Mouse (Mus musculus) hindbrain, embryonic 10.5 days (tissue): Measurements from ENCODE around the gene Adcy10. TPM values are rescaled to one million over a fixed set of nuclear protein-coding genes. Genes with fewer than 3 reads are reported as not detected.
A peak's percentile ranks its signal among the peaks of the same experiment; 100 is the strongest.

ENCODE experiments used
- DNase-seq: peaks from one replicate; pipeline ENCODE4 v3.0.0-alpha.2; 2017; ENCODE audit warnings: low spot score
- H3K27ac ChIP-seq: fragments of 300-500 bp; sonication (generic); 2 replicates; pipeline ENCODE4 v1.5.1; 2016; ENCODE audit warnings: mild to moderate bottlenecking, moderate library complexity
- H3K27me3 ChIP-seq: fragments of 300-500 bp; sonication (generic); 2 replicates; pipeline ENCODE4 v1.6.1; 2016; ENCODE audit warnings: mild to moderate bottlenecking; ENCODE audit not compliant: poor library complexity, insufficient read depth, severe bottlenecking
- H3K36me3 ChIP-seq: fragments of 300-500 bp; sonication (generic); 2 replicates; pipeline ENCODE4 v1.6.1; 2016; ENCODE audit warnings: mild to moderate bottlenecking, moderate library complexity
- H3K4me1 ChIP-seq: fragments of 300-500 bp; sonication (generic); replicated peaks from 2 replicates; pipeline ENCODE4 v1.6.1; 2016; ENCODE audit warnings: mild to moderate bottlenecking
- H3K4me3 ChIP-seq: fragments of 300-500 bp; sonication (generic); 2 replicates; pipeline ENCODE4 v1.5.1; 2016; ENCODE audit warnings: mild to moderate bottlenecking, moderate library complexity
- H3K9me3 ChIP-seq: fragments of 300-500 bp; sonication (generic); 2 replicates; pipeline ENCODE4 v1.6.1; 2016; ENCODE audit warnings: mild to moderate bottlenecking, moderate library complexity
- WGBS: fragments of 180-500 bp; shearing (Covaris S2); methylation state at CpG from one replicate; pipeline ENCODE4 v1.1.7; 2016; 5-methylcytosine and 5-hydroxymethylcytosine counted together
- polyA plus RNA-seq: library from polyadenylated mRNA; unstranded; fragments of >200 nt; fragmentation: Nextera tagmentation; extraction: Ambion mirVana; gene quantifications from 2 replicates; pipeline ENCODE4 v1.2.1, GENCODE M21; 2016

Gene Adcy10
- polyA plus RNA-seq = 0.07 TPM in 1 of 2 replicates, not detected in the other

DNA sequence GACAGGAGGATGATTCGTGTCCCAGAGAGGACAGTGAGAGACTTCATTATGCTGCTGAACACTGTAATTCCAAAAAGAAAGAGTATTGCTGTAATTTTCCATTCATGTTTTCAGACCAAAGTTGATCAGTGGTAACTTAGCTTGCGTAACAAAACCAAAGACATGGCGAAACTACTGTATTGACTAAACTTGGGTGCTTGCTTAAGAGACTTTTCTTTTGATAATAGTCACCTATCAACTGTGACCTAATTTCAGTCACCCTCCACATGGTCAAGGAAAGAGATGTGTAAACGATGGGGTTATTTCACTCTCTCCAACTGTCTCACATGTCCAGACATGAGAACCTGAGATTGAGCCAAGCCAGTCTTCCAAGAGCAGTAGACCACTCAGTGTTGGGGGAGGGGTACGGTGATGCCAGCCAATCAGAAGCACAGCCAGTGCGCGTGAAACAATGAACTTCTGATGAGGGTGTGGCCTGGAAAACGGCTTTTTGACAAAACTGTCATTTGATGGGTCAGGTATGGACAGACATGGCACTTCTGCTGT lies at the start of gene Adcy10:
Gene Adcy10, plus strand, starts transcription at position 496 of the 546 bp plus-strand sequence.
- no peak for DNase-seq
- Histone ChIP-seq H3K4me3 (no peak within 1 kb of the TSS), H3K27ac (no peak within 1 kb of the TSS), H3K27me3 (no peaks in the 10 kb centered on the region), H3K9me3 (no peaks in the 10 kb centered on the region), H3K4me1 (no peaks in the 10 kb centered on the region), H3K36me3 (no peaks in the 10 kb centered on the region)
- WGBS = 91% methylated on average over 8 of the region's 8 CpGs

DNA sequence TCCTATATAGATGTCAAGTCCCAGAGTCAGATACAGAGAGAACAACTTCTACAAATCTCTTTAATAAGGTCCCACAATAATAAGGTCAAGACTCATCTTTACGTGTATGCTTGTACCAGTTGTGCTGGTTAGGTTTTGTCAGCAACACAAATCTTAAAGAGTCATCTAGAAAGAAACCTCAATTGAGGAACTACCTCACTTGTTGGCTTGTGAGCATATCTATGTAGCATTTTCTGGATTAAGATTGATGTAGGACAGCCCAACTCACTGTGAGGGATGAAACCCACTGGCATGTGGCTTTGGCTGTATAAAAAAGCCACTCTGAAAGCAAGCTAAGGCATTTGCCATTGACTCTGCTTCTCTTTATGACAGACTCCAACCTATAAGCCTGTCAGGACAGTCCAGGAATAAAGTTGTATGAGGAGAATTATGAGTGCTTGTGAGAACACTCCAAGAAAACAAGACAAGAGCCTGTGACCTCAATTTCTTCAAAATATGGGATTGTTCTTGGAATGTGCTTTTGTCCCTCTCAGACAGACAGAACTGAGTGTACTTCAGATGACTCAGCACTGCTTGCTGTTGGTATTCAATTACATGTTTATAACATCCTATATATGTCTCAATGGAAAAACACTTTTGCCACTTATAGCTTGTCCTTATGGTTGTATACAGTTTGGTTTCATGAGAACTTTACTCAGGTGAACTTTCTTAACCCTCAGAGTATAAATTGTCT lies 46.5 kb upstream of the Adcy10 start:
- 88% methylated on average over 1 of the region's 1 CpGs for whole genome bisulfite sequencing

DNA sequence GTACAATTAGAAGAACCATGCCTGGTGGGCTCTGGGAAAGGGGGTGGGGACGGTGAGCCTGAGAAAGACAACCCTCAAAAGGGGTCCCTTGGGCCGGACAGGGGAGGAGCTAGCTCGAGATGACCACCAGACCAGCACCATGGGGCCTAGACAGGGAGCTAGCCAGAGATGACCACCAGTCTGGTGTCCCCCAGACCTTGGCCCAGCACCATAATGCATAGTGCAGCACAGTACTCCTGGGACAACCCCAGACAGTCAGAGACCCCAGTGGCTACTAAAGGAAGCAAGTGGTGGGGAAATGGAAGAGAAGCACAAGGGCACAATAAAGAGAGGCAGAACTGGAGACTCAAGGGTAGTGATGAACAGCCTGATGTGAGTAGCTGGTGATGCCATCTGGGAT lies 44.2 kb upstream of the Adcy10 start:
- Histone ChIP-seq H3K27ac (no peak overlapping the region), H3K9me3 (no peaks in the 10 kb centered on the region; the same call in 1 of the 2 replicates), H3K36me3 (no peaks in the 10 kb centered on the region), H3K4me1 (peaks cover 7% of the 10 kb centered on the region), H3K4me3 (no peak overlapping the region), H3K27me3 (no peaks in the 10 kb centered on the region)
- 71% methylated on average over 3 of the region's 3 CpGs for WGBS
- no peak for DNase-seq

More for the DNA sequence above, 46.5 kb upstream of the Adcy10 start:
- Histone ChIP-seq H3K36me3 (no peaks in the 10 kb centered on the region), H3K4me3 (no peak overlapping the region), H3K27ac (no peak overlapping the region), H3K27me3 (no peaks in the 10 kb centered on the region), H3K9me3 (no peaks in the 10 kb centered on the region; the same call in 1 of the 2 replicates), H3K4me1 (peaks cover 7% of the 10 kb centered on the region)
- no peak for DNase-seq

DNA sequence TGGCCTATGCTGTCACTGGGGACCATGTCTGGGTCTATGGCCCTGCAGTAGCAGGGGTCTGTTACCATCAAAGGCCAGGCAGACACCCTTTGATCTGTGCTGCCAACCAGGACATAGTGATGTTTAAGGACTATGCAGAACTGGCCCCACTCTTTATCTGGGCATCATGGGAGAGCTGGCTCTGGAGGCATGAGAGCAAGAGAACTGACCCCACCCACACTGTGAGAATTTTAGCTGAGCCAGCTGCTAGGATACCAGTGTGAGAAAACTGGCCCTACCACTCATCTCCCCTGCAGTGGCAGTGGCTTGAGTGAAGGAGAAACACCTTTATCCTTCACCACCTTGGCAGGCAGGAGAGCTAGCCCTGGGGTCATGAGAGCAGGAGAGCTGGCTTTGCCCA lies 43.8 kb upstream of the Adcy10 start:
- H3K27ac ChIP-seq = no peak overlapping the region

DNA sequence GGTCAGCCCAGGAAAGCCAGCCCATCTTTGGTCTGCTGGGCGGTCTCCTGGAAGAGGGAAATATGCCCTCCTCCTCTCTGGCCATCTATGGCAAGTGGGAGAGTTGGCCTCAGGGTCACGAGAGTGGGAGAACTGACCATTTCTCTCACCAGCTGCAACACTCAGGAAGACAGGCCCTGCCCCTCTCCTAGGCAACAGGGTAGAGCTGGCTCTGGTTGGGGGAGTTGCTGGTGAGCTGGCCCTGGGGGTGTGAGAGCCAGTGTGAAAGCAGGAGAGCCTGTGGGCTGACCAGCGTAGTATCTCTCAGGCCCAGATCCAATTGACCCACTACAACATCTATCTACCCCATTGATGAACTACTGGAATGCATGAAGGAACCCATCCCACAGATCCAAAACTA lies 43.3 kb upstream of the Adcy10 start:
- H3K4me1 ChIP-seq = peaks cover 7% of the 10 kb centered on the region
- H3K9me3 ChIP-seq = no peaks in the 10 kb centered on the region
- H3K4me3 ChIP-seq = no peak overlapping the region
- H3K36me3 ChIP-seq = no peaks in the 10 kb centered on the region
- no peaks in the 10 kb centered on the region for H3K27me3 ChIP-seq
- DNase-seq = no peak
- 76% methylated on average over 3 of the region's 3 CpGs for WGBS
- H3K27ac ChIP-seq = no peak overlapping the region

More for the DNA sequence above, 43.8 kb upstream of the Adcy10 start:
- Histone ChIP-seq H3K4me3 (no peak overlapping the region), H3K27me3 (no peaks in the 10 kb centered on the region), H3K4me1 (peaks cover 7% of the 10 kb centered on the region), H3K36me3 (no peaks in the 10 kb centered on the region), H3K9me3 (no peaks in the 10 kb centered on the region; the same call in 1 of the 2 replicates)
- DNase-seq = no peak

DNA sequence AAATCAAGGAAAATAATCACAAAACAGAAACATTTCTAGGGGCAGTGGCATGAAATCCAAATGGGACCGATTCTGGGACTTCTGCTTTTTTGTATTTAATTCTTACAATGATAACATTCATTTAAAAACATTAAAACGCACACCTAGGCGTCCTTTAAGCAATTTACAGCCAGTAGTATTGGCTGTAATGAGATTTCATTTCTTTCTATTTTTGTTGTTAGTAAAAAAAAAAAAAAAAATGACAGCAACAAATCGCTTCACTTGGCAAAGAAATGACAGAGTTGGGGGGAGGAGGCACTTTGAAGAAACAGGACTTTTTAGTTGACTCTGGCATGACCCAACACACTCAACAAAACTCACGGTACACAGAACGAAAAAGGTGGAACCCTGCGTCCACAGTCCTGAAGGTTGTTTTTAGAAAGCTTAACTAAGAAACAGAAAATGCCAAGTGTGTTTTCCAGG lies 25.9 kb upstream of the Adcy10 start:
- no peaks in the 10 kb centered on the region for H3K27me3 ChIP-seq
- 23% methylated on average over 7 of the region's 7 CpGs for WGBS
- peak overlapping the region; percentile 92 for H3K4me3 ChIP-seq
- H3K9me3 ChIP-seq = peaks cover 3% of the 10 kb centered on the region
- no peaks in the 10 kb centered on the region for H3K36me3 ChIP-seq
- H3K27ac ChIP-seq = peak overlapping the region; percentile 94
- peaks cover 15% of the 10 kb centered on the region for H3K4me1 ChIP-seq
- no peak for DNase-seq

DNA sequence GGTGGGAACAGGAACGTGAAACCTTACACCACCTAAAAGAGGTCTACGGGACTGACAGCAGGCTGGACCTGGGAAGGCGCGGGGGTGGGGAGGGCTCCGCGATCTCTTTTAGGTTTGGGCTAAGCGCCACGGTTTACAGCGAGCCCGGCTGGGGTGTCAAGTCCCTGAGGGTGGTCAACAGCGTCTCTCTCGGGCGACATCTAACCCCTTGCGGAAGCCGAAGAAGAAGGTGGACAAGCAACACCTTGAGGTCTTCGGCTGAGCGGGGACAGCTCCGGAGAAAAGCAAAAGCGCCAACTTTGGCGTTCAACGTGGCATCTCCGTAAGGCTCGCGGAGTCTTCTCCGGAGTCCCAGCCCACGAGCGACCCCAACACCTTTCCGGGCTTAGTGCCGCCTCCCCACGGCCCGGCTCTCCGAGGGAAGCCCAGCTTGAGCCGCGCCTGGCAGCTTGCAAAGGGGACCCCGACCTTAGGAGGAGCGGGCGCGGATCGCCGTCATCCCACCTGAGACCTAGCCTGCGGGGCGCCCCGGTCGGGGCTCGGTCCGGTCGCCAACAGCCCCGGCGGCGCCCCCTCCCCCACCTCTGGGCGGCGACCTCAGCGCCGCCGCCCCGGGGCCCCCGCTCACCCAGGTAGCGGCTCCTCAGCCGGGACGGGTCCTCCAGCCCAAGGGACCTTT lies 25.3 kb upstream of the Adcy10 start:
- H3K27me3 ChIP-seq = no peaks in the 10 kb centered on the region
- peak overlapping the region; percentile 94 for H3K27ac ChIP-seq
- H3K4me1 ChIP-seq = peaks cover 15% of the 10 kb centered on the region
- peak; percentile 50 for DNase-seq
- no peaks in the 10 kb centered on the region for H3K36me3 ChIP-seq
- under 1% methylated on average over 60 of the region's 60 CpGs for WGBS
- H3K9me3 ChIP-seq = no peaks in the 10 kb centered on the region
- peak overlapping the region; percentile 92 for H3K4me3 ChIP-seq

DNA sequence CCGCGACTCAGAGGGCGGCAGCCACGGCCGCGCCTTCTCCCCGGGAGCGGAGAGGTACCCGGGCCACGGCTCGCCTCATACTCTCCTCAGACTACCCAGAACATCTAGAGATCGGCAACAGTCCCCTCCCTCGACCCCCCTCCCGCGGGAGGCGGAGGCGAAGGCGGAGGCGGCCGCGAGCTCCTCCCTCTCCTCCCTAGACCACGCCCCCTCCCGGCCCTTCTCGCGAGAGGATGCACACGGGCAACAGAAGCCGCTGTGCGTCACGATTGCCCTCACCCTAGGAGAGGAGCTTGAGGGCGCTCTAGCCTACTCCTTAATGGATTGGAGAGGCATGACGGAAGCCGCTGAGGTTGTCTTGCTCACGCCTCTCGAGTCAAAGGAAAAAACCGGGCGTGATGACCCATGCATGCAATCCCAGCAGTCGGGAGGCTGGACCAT lies 24.6 kb upstream of the Adcy10 start, which contains the start of the genes Dcaf6 and Mpc2:
Gene Dcaf6, minus strand, starts transcription at position 116 of the 441 bp plus-strand sequence.
Gene Mpc2, plus strand, starts transcription at position 278 of the 441 bp plus-strand sequence.
- DNase-seq = peak; percentile 99
- H3K36me3 ChIP-seq = no peaks in the 10 kb centered on the region
- peaks cover 15% of the 10 kb centered on the region for H3K4me1 ChIP-seq
- under 1% methylated on average over 37 of the region's 37 CpGs for WGBS
- peak within 1 kb of the TSS; percentile 92 for H3K4me3 ChIP-seq
- H3K27ac ChIP-seq = peak within 1 kb of the TSS; percentile 94
- H3K27me3 ChIP-seq = no peaks in the 10 kb centered on the region
- H3K9me3 ChIP-seq = no peaks in the 10 kb centered on the region

DNA sequence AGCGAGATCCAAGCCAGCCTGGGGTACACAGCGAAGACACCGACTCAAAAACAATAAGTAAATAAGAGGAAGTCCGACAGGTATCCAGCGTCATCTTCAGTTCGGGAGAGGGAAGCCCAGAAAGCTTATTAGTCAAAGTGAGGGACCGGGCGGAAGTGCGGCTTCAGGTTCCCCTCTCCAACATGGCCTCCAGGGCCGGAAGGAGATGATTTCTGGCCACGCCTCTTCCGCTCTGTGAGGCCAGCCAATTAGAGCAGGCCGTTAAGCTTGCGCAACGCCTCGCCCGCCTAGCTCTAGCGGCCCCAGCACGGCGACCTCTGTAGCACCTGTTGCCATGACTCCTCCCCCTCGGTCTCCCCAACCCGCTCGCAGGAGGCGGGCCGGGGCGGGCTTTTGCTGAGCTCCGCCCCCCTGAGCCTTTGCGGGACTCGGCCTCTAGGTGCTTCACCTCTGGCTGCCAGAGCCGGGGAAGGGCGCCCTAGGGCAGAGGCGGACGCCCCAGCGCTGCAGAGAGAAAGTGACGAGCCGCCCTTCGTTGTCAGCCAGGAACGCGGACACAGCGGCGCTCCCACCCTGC lies 24.1 kb upstream of the Adcy10 start:
- peak overlapping the region; percentile 92 for H3K4me3 ChIP-seq
- DNase-seq = peak; percentile 99
- no peaks in the 10 kb centered on the region for H3K9me3 ChIP-seq
- no peaks in the 10 kb centered on the region for H3K27me3 ChIP-seq
- no peaks in the 10 kb centered on the region for H3K36me3 ChIP-seq
- WGBS = under 1% methylated on average over 41 of the region's 41 CpGs
- peak overlapping the region; percentile 94 for H3K27ac ChIP-seq
- peaks cover 15% of the 10 kb centered on the region for H3K4me1 ChIP-seq

DNA sequence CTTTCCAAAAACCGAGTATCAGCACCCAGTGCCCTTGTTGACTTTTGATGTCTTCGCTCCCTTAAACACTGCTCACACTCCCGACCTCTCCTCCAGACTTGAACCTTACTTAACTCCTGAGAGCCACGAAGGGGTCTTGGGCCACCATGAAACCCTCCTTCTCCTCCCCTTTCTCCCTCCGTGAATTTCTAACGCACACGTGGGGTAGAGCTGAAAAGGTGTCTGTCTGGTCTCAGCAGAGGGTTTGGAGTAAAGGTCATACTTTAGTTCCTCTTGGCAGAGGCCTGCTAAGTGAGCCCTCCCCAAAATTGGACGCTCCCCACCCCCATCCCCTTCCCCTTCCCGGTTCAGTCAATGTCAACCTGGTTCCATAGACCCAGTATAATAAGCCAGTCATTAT lies 23.3 kb upstream of the Adcy10 start:
- Histone ChIP-seq H3K36me3 (no peaks in the 10 kb centered on the region), H3K27ac (peak overlapping the region; percentile 94), H3K4me1 (peaks cover 15% of the 10 kb centered on the region), H3K9me3 (no peaks in the 10 kb centered on the region), H3K4me3 (peak overlapping the region; percentile 92), H3K27me3 (no peaks in the 10 kb centered on the region)
- DNase-seq = no peak
- WGBS = 4% methylated on average over 9 of the region's 9 CpGs

DNA sequence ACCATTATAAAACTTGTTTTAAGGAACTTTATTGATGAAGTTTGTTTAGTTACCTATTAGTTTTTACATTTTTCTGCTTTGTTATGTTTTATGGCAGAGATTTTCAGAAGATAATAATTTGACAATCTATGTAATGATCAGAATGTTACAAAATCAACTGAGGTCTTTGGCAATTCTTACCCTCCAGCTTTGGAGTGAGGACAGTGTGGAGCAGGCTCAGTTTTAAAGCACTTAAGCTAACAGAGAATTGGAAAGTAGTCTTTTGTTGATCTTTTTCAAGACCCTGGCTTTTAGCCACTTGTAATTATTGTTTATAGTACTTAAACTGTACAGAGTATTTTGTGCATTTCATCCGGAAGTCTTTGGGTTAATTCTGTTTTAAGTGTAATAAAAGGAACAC lies 22.1 kb upstream of the Adcy10 start:
- no peaks in the 10 kb centered on the region for H3K27me3 ChIP-seq
- H3K9me3 ChIP-seq = no peaks in the 10 kb centered on the region
- DNase-seq = no peak
- H3K4me1 ChIP-seq = peaks cover 15% of the 10 kb centered on the region
- no peaks in the 10 kb centered on the region for H3K36me3 ChIP-seq
- 92% methylated on average over 1 of the region's 1 CpGs for WGBS
- H3K27ac ChIP-seq = no peak overlapping the region
- H3K4me3 ChIP-seq = no peak overlapping the region

DNA sequence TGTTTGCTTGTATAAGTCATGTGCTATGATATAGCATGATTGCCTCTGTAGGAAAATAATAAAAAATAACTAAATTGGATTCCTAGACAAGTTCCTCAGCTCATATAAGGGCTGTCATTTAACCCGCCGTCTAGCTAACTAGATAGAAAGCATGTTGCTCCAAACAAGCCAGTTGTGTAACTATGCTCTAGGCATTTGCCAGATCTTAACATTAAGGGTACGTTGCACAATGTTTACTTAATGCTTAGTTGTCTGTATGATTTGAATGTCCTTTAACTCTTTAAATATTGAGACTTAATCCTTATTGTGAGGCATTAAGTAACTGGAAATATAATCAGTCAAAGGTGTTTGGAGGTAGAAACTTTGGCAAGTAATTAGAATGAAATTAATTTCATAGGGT lies 20.4 kb upstream of the Adcy10 start:
- Histone ChIP-seq H3K4me3 (no peak overlapping the region), H3K36me3 (no peaks in the 10 kb centered on the region), H3K4me1 (peaks cover 7% of the 10 kb centered on the region), H3K27ac (no peak overlapping the region), H3K9me3 (no peaks in the 10 kb centered on the region), H3K27me3 (no peaks in the 10 kb centered on the region)
- 95% methylated on average over 3 of the region's 3 CpGs for WGBS
- DNase-seq = no peak
